Mouse (Mus musculus) activated CD4-positive, CD25-positive, alpha-beta regulatory T cell (primary cell): ENCODE data around the gene Mrln. TPM values are rescaled to one million over a fixed set of nuclear protein-coding genes. Genes with fewer than 3 reads are reported as not detected.

ENCODE experiments used
- polyA plus RNA-seq, 2 experiments: library from polyadenylated mRNA; unstranded; fragments of 100-300 nt; shearing (Covaris generic); gene quantifications; one replicate each; pipeline ENCODE4 v1.2.1; 2017

Mrln gene
- under 1 TPM in 1 of 2 experiments, not detected in 1; 0.72 TPM for polyA plus RNA-seq

GRCm38 (mm10) chr10:70204505-70205399 is at the start of gene Mrln:
Mrln (plus strand) TSS chr10:70204664.

DNA sequence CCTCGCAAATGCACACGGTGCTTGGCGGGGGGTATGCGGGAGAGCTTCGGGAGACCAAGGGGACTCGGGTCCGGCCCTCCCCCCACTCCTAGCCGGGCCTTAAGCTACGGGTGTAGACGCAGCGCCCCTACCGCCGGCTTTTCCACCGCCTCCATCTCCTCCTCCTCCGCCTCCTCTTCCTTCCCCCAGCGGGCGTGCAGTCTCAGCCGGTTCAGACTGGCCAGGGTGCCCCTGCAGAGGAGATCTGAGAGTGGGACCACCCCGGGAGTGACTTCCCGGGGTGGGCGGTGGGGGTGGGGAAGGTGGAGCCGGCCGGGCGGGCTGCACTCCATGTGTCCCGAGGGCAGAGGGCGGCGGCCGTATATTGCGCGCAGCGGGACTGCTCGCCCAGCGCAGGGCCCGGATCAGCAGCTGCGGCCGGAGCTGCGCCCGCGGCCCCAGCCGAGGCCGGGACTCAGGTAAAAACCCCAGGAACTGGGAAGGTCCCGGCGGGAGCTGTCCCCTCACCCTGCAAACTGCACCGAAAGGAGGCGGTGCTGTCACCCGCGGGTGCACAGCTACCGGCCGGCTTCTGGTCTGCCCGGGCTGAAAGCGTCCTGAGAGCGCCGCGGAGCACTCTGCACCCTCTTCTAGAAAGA is 40.6 kb downstream of the Mrln start, which contains the start of gene Slc16a9:
Slc16a9 (plus strand) TSS at position 180 of the 638 bp plus-strand sequence.

Other genes starting within 250 kb of the Mrln start
- gene Ccdc6, start 107.5 kb upstream of the Mrln start, polyA plus RNA-seq = 10 to 100 TPM; 16.7 to 17.1 TPM
- under 1 TPM in 1 of 2 experiments, not detected in 1; 0.42 TPM for gene Slc16a9, start 40.4 kb downstream of the Mrln start, polyA plus RNA-seq
- gene Fam13c, start 235.8 kb downstream of the Mrln start, polyA plus RNA-seq = under 1 TPM in 1 of 2 experiments, not detected in 1; 0.12 TPM